Mouse (Mus musculus) cerebellum, adult 11-12 months (tissue): Measurements from ENCODE around the gene Clpsl2.

ENCODE experiments used
- DNase-seq: peaks from one replicate; pipeline ENCODE4 v3.0.0; 2022

The Clpsl2 gene

GRCm38 (mm10) chr17:28549111-28549510, at the start of gene Clpsl2:
Clpsl2 (plus strand) TSS chr17:28549411.
- DNase-seq, result no peak

- DNase-seq, result no peak
Observed at GRCm38 (mm10) chr17:28500465-28500864, 48.7 kb upstream of the Clpsl2 start.

- DNase-seq, result no peak
Observed at GRCm38 (mm10) chr17:28502196-28502821, 46.9 kb upstream of the Clpsl2 start.

GRCm38 (mm10) chr17:28504182-28504581, 45.0 kb upstream of the Clpsl2 start:
- DNase-seq, result no peak

- no peak for DNase-seq
Observed at GRCm38 (mm10) chr17:28505591-28505990, 43.6 kb upstream of the Clpsl2 start.

- DNase-seq, result no peak
Observed at GRCm38 (mm10) chr17:28506895-28507294, 42.3 kb upstream of the Clpsl2 start.

- no peak for DNase-seq
Observed at GRCm38 (mm10) chr17:28507496-28507895, 41.7 kb upstream of the Clpsl2 start.

GRCm38 (mm10) chr17:28510445-28511342, 38.5 kb upstream of the Clpsl2 start:
- no peak for DNase-seq

GRCm38 (mm10) chr17:28511616-28512541, 37.3 kb upstream of the Clpsl2 start:
- DNase-seq, result no peak

GRCm38 (mm10) chr17:28512696-28513095, 36.5 kb upstream of the Clpsl2 start:
- no peak for DNase-seq

GRCm38 (mm10) chr17:28513337-28513736, 35.9 kb upstream of the Clpsl2 start:
- DNase-seq, result no peak

GRCm38 (mm10) chr17:28513844-28514243, 35.4 kb upstream of the Clpsl2 start:
- DNase-seq, result no peak

- no peak for DNase-seq
Observed at GRCm38 (mm10) chr17:28514555-28514954, 34.7 kb upstream of the Clpsl2 start.

GRCm38 (mm10) chr17:28515431-28516341, 33.5 kb upstream of the Clpsl2 start:
- no peak for DNase-seq

GRCm38 (mm10) chr17:28516881-28517280, 32.3 kb upstream of the Clpsl2 start:
- DNase-seq, result no peak

- DNase-seq, result peak; percentile 58
Observed at GRCm38 (mm10) chr17:28517441-28517955, 31.7 kb upstream of the Clpsl2 start, which contains the start of gene Fkbp5. Fkbp5 (minus strand) TSS chr17:28517527.

- peak; percentile 81 for DNase-seq
Observed at GRCm38 (mm10) chr17:28517956-28518614, 31.1 kb upstream of the Clpsl2 start.

- DNase-seq, result peak; percentile 42
Observed at GRCm38 (mm10) chr17:28518615-28519071, 30.6 kb upstream of the Clpsl2 start.

- no peak for DNase-seq
Observed at GRCm38 (mm10) chr17:28519827-28520226, 29.4 kb upstream of the Clpsl2 start.

GRCm38 (mm10) chr17:28520561-28520960, 28.6 kb upstream of the Clpsl2 start:
- no peak for DNase-seq
